Mouse (Mus musculus): Measurements from ENCODE around the gene Gm2174.

DNA sequence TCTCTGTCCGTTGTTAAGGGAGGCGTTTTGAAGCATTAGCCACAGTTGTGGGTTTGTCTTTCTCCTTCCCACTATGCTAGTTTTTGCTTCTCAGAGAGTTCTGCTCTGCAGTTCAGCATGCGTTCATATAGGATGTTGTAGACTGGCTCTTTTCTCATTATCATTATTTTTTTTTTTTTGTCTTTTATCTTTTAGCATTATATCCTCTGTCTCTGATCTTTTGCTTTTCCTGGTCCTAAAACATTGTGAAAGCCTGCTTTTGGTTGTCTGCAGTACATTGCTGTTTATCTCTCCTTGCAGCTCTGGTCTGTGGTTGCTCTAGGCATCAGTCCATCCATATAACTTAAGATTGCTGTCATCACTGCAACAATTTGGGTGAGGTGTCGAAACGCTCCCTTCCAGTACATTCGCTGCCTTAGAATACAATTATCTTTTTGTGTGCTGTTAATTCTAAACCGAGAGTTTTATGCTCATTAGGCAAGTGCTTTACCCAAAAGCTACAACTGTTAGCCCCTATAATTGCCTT, 11.9 kb upstream of the Gm2174 start:
- TF ChIP-seq CTCF (conservative IDR thresholded peaks at IDR 0.05; ENCODE audit: insufficient read depth, insufficient read length, low read depth, low read length) (no peak), POLR2A (IDR thresholded peaks at IDR 0.05; ENCODE audit: low read depth, low read length) (no peak)

All from kidney, adult 2 months (tissue).